22 mouse cellular contexts compared by ENCODE assay signal in the genomic region with DNA sequence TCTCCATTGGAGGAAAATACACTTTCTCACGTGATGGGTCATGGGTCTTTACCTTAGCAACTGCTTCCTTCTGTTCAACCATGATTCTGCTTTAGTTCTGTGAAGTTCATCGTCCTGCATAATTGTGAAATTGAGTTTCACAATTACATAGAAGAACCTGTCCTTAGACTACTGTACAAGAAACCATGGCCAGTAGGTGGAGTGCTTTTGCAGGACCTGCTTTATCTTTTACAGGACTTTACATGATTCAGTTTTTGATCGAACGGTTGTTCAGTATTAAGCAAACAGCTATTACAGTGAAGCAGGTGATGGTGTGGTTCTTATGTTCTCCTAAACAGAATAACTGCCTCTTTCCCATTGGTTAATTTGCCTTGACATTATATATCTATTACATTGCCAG.
"Had no signal": no experiment of that assay in that cellular context is flagged by ENCODE, and none has a peak within 500 bp of the region (broad histone marks: within the 10 kb centered on the region; RNA-seq: fewer than 3 reads in every experiment).

No protein-coding gene starts in this region.

- H3K4me2 ChIP-seq: kidney, embryonic 15.5 days; limb, embryonic 13.5 days; liver, embryonic 13.5 days; lung, embryonic 14.5 days; midbrain, embryonic 13.5 days; neural tube, embryonic 13.5 days had no signal

- H3K36me3 ChIP-seq: kidney, embryonic 15.5 days; limb, embryonic 10.5 days; limb, embryonic 13.5 days; liver, embryonic 13.5 days; midbrain, embryonic 10.5 days; midbrain, embryonic 13.5 days; neural tube, embryonic 13.5 days had no signal

- DNase-seq: kidney, adult 11 months; kidney, adult 8-10 months; kidney, postnatal 10 days; kidney, postnatal 36 days; liver, embryonic 13.5 days; lung, embryonic 14.5 days; lung, postnatal 36 days; retina, postnatal 1 day; right cerebral cortex, postnatal 25 days; spleen, adult 18-20 months; thymus, adult 2 months; thymus, postnatal 14 days had no signal

- H3K9me3 ChIP-seq: kidney, embryonic 15.5 days; limb, embryonic 10.5 days; limb, embryonic 13.5 days; liver, embryonic 13.5 days; megakaryocyte, embryonic 14.5 days; midbrain, embryonic 10.5 days; midbrain, embryonic 13.5 days; neural tube, embryonic 13.5 days had no signal

- H3K4me1 ChIP-seq: kidney, embryonic 15.5 days; limb, embryonic 10.5 days; limb, embryonic 13.5 days; liver, embryonic 13.5 days; megakaryocyte, embryonic 14.5 days; midbrain, embryonic 10.5 days; midbrain, embryonic 13.5 days; neural tube, embryonic 13.5 days had no signal

- H3K9ac ChIP-seq: kidney, embryonic 15.5 days; limb, embryonic 13.5 days; liver, embryonic 13.5 days; lung, embryonic 14.5 days; midbrain, embryonic 13.5 days; neural tube, embryonic 13.5 days had no signal

- H3K27me3 ChIP-seq: kidney, embryonic 15.5 days; limb, embryonic 13.5 days; liver, embryonic 13.5 days; megakaryocyte, embryonic 14.5 days; midbrain, embryonic 13.5 days; neural tube, embryonic 13.5 days had no signal

- H3K27ac ChIP-seq: kidney, embryonic 15.5 days; limb, embryonic 10.5 days; limb, embryonic 13.5 days; liver, embryonic 13.5 days; midbrain, embryonic 10.5 days; midbrain, embryonic 13.5 days; neural tube, embryonic 13.5 days had no signal

- H3K4me3 ChIP-seq: kidney, embryonic 15.5 days; limb, embryonic 10.5 days; limb, embryonic 13.5 days; liver, embryonic 13.5 days; megakaryocyte, embryonic 14.5 days; midbrain, embryonic 10.5 days; midbrain, embryonic 13.5 days; myocyte; neural tube, embryonic 13.5 days had no signal

- ATAC-seq: lung, postnatal 0 days; midbrain, embryonic 13.5 days; midbrain, embryonic 16.5 days had no signal
